Mouse (Mus musculus): ENCODE measurements around the gene Zfand3. TPM values are rescaled to one million over a fixed set of nuclear protein-coding genes. Genes with fewer than 3 reads are reported as not detected.

Zfand3 gene
- polyA plus RNA-seq, 1 experiment from 2014 or later, result 34.2 TPM

- no peak for ATAC-seq (ENCODE audit: insufficient read depth, low FRiP score)
- no peak overlapping the region for H3K4me2 ChIP-seq (ENCODE audit: low read depth, low read length)
Observed at GRCm38 (mm10) chr17:30213371-30213770, 208.8 kb downstream of the Zfand3 start.

GRCm38 (mm10) chr17:30214393-30214792, 209.9 kb downstream of the Zfand3 start:
- Histone ChIP-seq H3K36me3 (ENCODE audit: control insufficient read depth, insufficient read depth, low read length) (0 out of 2 replicates have a peak, but pooled peaks cover 3% of the 10 kb centered on the region), H3K27ac (ENCODE audit: low read length) (no peak overlapping the region), H3K4me3 (replicated peaks; ENCODE audit: low read length) (no peak overlapping the region), H3K9ac (ENCODE audit: low read length) (no peak overlapping the region), H3K4me1 (ENCODE audit: control insufficient read depth, insufficient read depth, low read length) (no peaks in the 10 kb centered on the region), H3K27me3 (ENCODE audit: control insufficient read depth, insufficient read depth, low read length) (no peaks in the 10 kb centered on the region), H3K9me3 (replicated peaks; ENCODE audit: control insufficient read depth, low read length) (no peaks in the 10 kb centered on the region), H3K4me2 (ENCODE audit: low read depth, low read length) (no peak overlapping the region)
- no peak for ATAC-seq (ENCODE audit: insufficient read depth, low FRiP score)
- 79% methylated on average over 6 of the region's 6 CpGs for WGBS

More at GRCm38 (mm10) chr17:30213371-30213770, 208.8 kb downstream of the Zfand3 start:
- no peak overlapping the region for H3K27ac ChIP-seq (ENCODE audit: low read length)
- H3K9ac ChIP-seq (ENCODE audit: low read length), result no peak overlapping the region
- WGBS, result 78% methylated on average over 5 of the region's 5 CpGs
- H3K4me1 ChIP-seq (ENCODE audit: control insufficient read depth, insufficient read depth, low read length), result no peaks in the 10 kb centered on the region
- H3K9me3 ChIP-seq (replicated peaks; ENCODE audit: control insufficient read depth, low read length), result no peaks in the 10 kb centered on the region
- H3K27me3 ChIP-seq (ENCODE audit: control insufficient read depth, insufficient read depth, low read length), result no peaks in the 10 kb centered on the region
- H3K4me3 ChIP-seq (replicated peaks; ENCODE audit: low read length), result no peak overlapping the region
- peaks cover 9% of the 10 kb centered on the region; the same call in 1 of the 2 replicates for H3K36me3 ChIP-seq (ENCODE audit: control insufficient read depth, insufficient read depth, low read length)

GRCm38 (mm10) chr17:30215741-30216140, 211.2 kb downstream of the Zfand3 start:
- 64% methylated on average over 4 of the region's 4 CpGs for WGBS
- Histone ChIP-seq H3K9me3 (replicated peaks; ENCODE audit: control insufficient read depth, low read length) (no peaks in the 10 kb centered on the region), H3K27me3 (ENCODE audit: control insufficient read depth, insufficient read depth, low read length) (no peaks in the 10 kb centered on the region), H3K4me3 (replicated peaks; ENCODE audit: low read length) (no peak overlapping the region), H3K36me3 (ENCODE audit: control insufficient read depth, insufficient read depth, low read length) (0 out of 2 replicates have a peak, but pooled peaks cover 3% of the 10 kb centered on the region), H3K4me1 (ENCODE audit: control insufficient read depth, insufficient read depth, low read length) (no peaks in the 10 kb centered on the region), H3K9ac (ENCODE audit: low read length) (no peak overlapping the region), H3K27ac (ENCODE audit: low read length) (no peak overlapping the region), H3K4me2 (ENCODE audit: low read depth, low read length) (no peak overlapping the region)
- no peak for ATAC-seq (ENCODE audit: insufficient read depth, low FRiP score)

GRCm38 (mm10) chr17:30221677-30222076, 217.1 kb downstream of the Zfand3 start:
- Histone ChIP-seq H3K27ac (ENCODE audit: low read length) (no peak overlapping the region), H3K9me3 (replicated peaks; ENCODE audit: control insufficient read depth, low read length) (no peaks in the 10 kb centered on the region), H3K4me1 (ENCODE audit: control insufficient read depth, insufficient read depth, low read length) (peaks cover 12% of the 10 kb centered on the region), H3K4me3 (replicated peaks; ENCODE audit: low read length) (no peak overlapping the region), H3K27me3 (ENCODE audit: control insufficient read depth, insufficient read depth, low read length) (no peaks in the 10 kb centered on the region), H3K4me2 (ENCODE audit: low read depth, low read length) (no peak overlapping the region), H3K9ac (ENCODE audit: low read length) (no peak overlapping the region), H3K36me3 (ENCODE audit: control insufficient read depth, insufficient read depth, low read length) (no peaks in the 10 kb centered on the region)
- WGBS, result 78% methylated on average over 14 of the region's 14 CpGs
- no peak for ATAC-seq (ENCODE audit: insufficient read depth, low FRiP score)

- Histone ChIP-seq H3K9me3 (replicated peaks; ENCODE audit: control insufficient read depth, low read length) (no peaks in the 10 kb centered on the region), H3K9ac (ENCODE audit: low read length) (no peak overlapping the region), H3K27ac (ENCODE audit: low read length) (no peak overlapping the region), H3K4me2 (ENCODE audit: low read depth, low read length) (no peak overlapping the region), H3K4me1 (ENCODE audit: control insufficient read depth, insufficient read depth, low read length) (peaks cover 12% of the 10 kb centered on the region), H3K36me3 (ENCODE audit: control insufficient read depth, insufficient read depth, low read length) (no peaks in the 10 kb centered on the region), H3K27me3 (ENCODE audit: control insufficient read depth, insufficient read depth, low read length) (no peaks in the 10 kb centered on the region), H3K4me3 (replicated peaks; ENCODE audit: low read length) (no peak overlapping the region)
- no peak for ATAC-seq (ENCODE audit: insufficient read depth, low FRiP score)
- 78% methylated on average over 11 of the region's 11 CpGs for WGBS
Observed at GRCm38 (mm10) chr17:30222361-30222760, 217.8 kb downstream of the Zfand3 start.

GRCm38 (mm10) chr17:30222837-30223236, 218.3 kb downstream of the Zfand3 start:
- H3K36me3 ChIP-seq (ENCODE audit: control insufficient read depth, insufficient read depth, low read length), result no peaks in the 10 kb centered on the region
- ATAC-seq (ENCODE audit: insufficient read depth, low FRiP score), result no peak
- H3K27me3 ChIP-seq (ENCODE audit: control insufficient read depth, insufficient read depth, low read length), result no peaks in the 10 kb centered on the region
- H3K4me3 ChIP-seq (replicated peaks; ENCODE audit: low read length), result no peak overlapping the region
- no peak overlapping the region for H3K9ac ChIP-seq (ENCODE audit: low read length)
- H3K4me2 ChIP-seq (ENCODE audit: low read depth, low read length), result no peak overlapping the region
- no peak overlapping the region for H3K27ac ChIP-seq (ENCODE audit: low read length)
- WGBS, result 82% methylated on average over 12 of the region's 12 CpGs
- no peaks in the 10 kb centered on the region for H3K9me3 ChIP-seq (replicated peaks; ENCODE audit: control insufficient read depth, low read length)
- peaks cover 12% of the 10 kb centered on the region for H3K4me1 ChIP-seq (ENCODE audit: control insufficient read depth, insufficient read depth, low read length)

- 38% methylated on average over 5 of the region's 5 CpGs for WGBS
Observed at GRCm38 (mm10) chr17:30225030-30225740, 220.7 kb downstream of the Zfand3 start.

GRCm38 (mm10) chr17:30228439-30229215, 224.1 kb downstream of the Zfand3 start:
- H3K36me3 ChIP-seq (ENCODE audit: control insufficient read depth, insufficient read depth, low read length), result no peaks in the 10 kb centered on the region
- H3K4me3 ChIP-seq (replicated peaks; ENCODE audit: low read length), result no peak overlapping the region
- 80% methylated on average over 10 of the region's 10 CpGs for WGBS
- H3K4me1 ChIP-seq (ENCODE audit: control insufficient read depth, insufficient read depth, low read length), result peaks cover 26% of the 10 kb centered on the region
- H3K27me3 ChIP-seq (ENCODE audit: control insufficient read depth, insufficient read depth, low read length), result no peaks in the 10 kb centered on the region
- no peak overlapping the region for H3K27ac ChIP-seq (ENCODE audit: low read length)
- H3K9me3 ChIP-seq (replicated peaks; ENCODE audit: control insufficient read depth, low read length), result no peaks in the 10 kb centered on the region
- no peak overlapping the region for H3K4me2 ChIP-seq (ENCODE audit: low read depth, low read length)
- H3K9ac ChIP-seq (ENCODE audit: low read length), result no peak overlapping the region
- no peak for ATAC-seq (ENCODE audit: insufficient read depth, low FRiP score)

More at GRCm38 (mm10) chr17:30225030-30225740, 220.7 kb downstream of the Zfand3 start:
- H3K27me3 ChIP-seq (ENCODE audit: control insufficient read depth, insufficient read depth, low read length), result no peaks in the 10 kb centered on the region
- H3K9me3 ChIP-seq (replicated peaks; ENCODE audit: control insufficient read depth, low read length), result no peaks in the 10 kb centered on the region
- H3K4me2 ChIP-seq (ENCODE audit: low read depth, low read length), result no peak overlapping the region
- H3K36me3 ChIP-seq (ENCODE audit: control insufficient read depth, insufficient read depth, low read length), result no peaks in the 10 kb centered on the region
- H3K27ac ChIP-seq (ENCODE audit: low read length), result no peak overlapping the region
- H3K9ac ChIP-seq (ENCODE audit: low read length), result no peak overlapping the region
- no peak overlapping the region for H3K4me3 ChIP-seq (replicated peaks; ENCODE audit: low read length)
- ATAC-seq (ENCODE audit: insufficient read depth, low FRiP score), result no peak
- peaks cover 20% of the 10 kb centered on the region for H3K4me1 ChIP-seq (ENCODE audit: control insufficient read depth, insufficient read depth, low read length)

- ATAC-seq (ENCODE audit: insufficient read depth, low FRiP score), result peak; percentile 39
- Histone ChIP-seq H3K36me3 (ENCODE audit: control insufficient read depth, insufficient read depth, low read length) (no peaks in the 10 kb centered on the region), H3K4me1 (ENCODE audit: control insufficient read depth, insufficient read depth, low read length) (peaks cover 19% of the 10 kb centered on the region), H3K9me3 (replicated peaks; ENCODE audit: control insufficient read depth, low read length) (no peaks in the 10 kb centered on the region), H3K27me3 (ENCODE audit: control insufficient read depth, insufficient read depth, low read length) (no peaks in the 10 kb centered on the region), H3K9ac (ENCODE audit: low read length) (no peak overlapping the region), H3K4me2 (ENCODE audit: low read depth, low read length) (no peak overlapping the region), H3K27ac (ENCODE audit: low read length) (no peak overlapping the region), H3K4me3 (replicated peaks; ENCODE audit: low read length) (no peak overlapping the region)
- WGBS, result 54% methylated on average over 4 of the region's 4 CpGs
Observed at GRCm38 (mm10) chr17:30230428-30230827, 225.9 kb downstream of the Zfand3 start.

Measured in stomach, embryonic 16.5 days (tissue).